Mouse (Mus musculus) mouse trophoblast stem cell (cell line): ENCODE measurements around the gene Ncbp1.
"Not testable (repeated sequence)": the region's sequence is repeated elsewhere in the genome, so short reads cannot be mapped to it uniquely, and the experiment has no call there.

Experiments
- in situ Hi-C, 2 experiments: fragments of 300-500 bp; cut with MseI, MboI; formaldehyde crosslinking; loops; 2 replicates in 1 of 2; 3 replicates in 1 of 2; pipeline ENCODE4 v1.15.1; 2025

Gene Ncbp1

GRCm38 (mm10) chr4:46129311-46130004 lies 9.0 kb upstream of the Ncbp1 start:
- in situ Hi-C loops: no loop called here

- in situ Hi-C loops: no loop called here
These were observed 8.2 kb upstream of the Ncbp1 start for GRCm38 (mm10) chr4:46130221-46130620.

GRCm38 (mm10) chr4:46131791-46132190 lies 6.6 kb upstream of the Ncbp1 start:
- in situ Hi-C loops: no loop called here

GRCm38 (mm10) chr4:46137629-46138286 lies 655 bp upstream of the Ncbp1 start:
- in situ Hi-C loops: no loop called here

- in situ Hi-C loops: no loop called here
These were observed 5.9 kb downstream of the Ncbp1 start for GRCm38 (mm10) chr4:46144323-46144722.

- in situ Hi-C loops: no loop called here
These were observed 8.5 kb downstream of the Ncbp1 start for GRCm38 (mm10) chr4:46146881-46147280.

GRCm38 (mm10) chr4:46151903-46152544 lies 13.6 kb downstream of the Ncbp1 start:
- in situ Hi-C loops: no loop called here

- in situ Hi-C loops: no loop called here
These were observed 25.6 kb downstream of the Ncbp1 start for GRCm38 (mm10) chr4:46164027-46164426.

GRCm38 (mm10) chr4:46165831-46166230 lies 27.4 kb downstream of the Ncbp1 start:
- in situ Hi-C loops: no loop called here

GRCm38 (mm10) chr4:46171761-46172160 lies 33.3 kb downstream of the Ncbp1 start:
- in situ Hi-C loops: no loop called here

- in situ Hi-C loops: no loop called here
These were observed 37.9 kb downstream of the Ncbp1 start for GRCm38 (mm10) chr4:46176313-46176712.

- in situ Hi-C loops: no loop called here
These were observed 38.6 kb downstream of the Ncbp1 start for GRCm38 (mm10) chr4:46177018-46177417.

GRCm38 (mm10) chr4:46177496-46177895 lies 39.1 kb downstream of the Ncbp1 start:
- in situ Hi-C loops: no loop called here

GRCm38 (mm10) chr4:46181168-46181567 lies 42.8 kb downstream of the Ncbp1 start:
- in situ Hi-C loops: no loop called here

GRCm38 (mm10) chr4:46182181-46182580 lies 43.8 kb downstream of the Ncbp1 start:
- in situ Hi-C loops: no loop called here

GRCm38 (mm10) chr4:46185423-46185822 lies 47.0 kb downstream of the Ncbp1 start:
- in situ Hi-C loops: no loop called here

- in situ Hi-C loops: no loop called here
These were observed 47.5 kb downstream of the Ncbp1 start for GRCm38 (mm10) chr4:46185890-46186289.

GRCm38 (mm10) chr4:46186466-46186865 lies 48.1 kb downstream of the Ncbp1 start:
- in situ Hi-C loops: no loop called here

- in situ Hi-C loops: not testable (repeated sequence)
These were observed 53.6 kb downstream of the Ncbp1 start for GRCm38 (mm10) chr4:46192011-46192410.

GRCm38 (mm10) chr4:46195781-46196487 lies 57.5 kb downstream of the Ncbp1 start, which contains the start of gene Xpa:
Gene Xpa (minus strand): TSS chr4:46196311.
- in situ Hi-C loops: no loop called here

- in situ Hi-C loops: no loop called here
These were observed 58.1 kb downstream of the Ncbp1 start for GRCm38 (mm10) chr4:46196513-46196912.

GRCm38 (mm10) chr4:46198064-46198463 lies 59.7 kb downstream of the Ncbp1 start:
- in situ Hi-C loops: no loop called here
